15 mouse cellular contexts compared by ENCODE assay signal in the genomic region with DNA sequence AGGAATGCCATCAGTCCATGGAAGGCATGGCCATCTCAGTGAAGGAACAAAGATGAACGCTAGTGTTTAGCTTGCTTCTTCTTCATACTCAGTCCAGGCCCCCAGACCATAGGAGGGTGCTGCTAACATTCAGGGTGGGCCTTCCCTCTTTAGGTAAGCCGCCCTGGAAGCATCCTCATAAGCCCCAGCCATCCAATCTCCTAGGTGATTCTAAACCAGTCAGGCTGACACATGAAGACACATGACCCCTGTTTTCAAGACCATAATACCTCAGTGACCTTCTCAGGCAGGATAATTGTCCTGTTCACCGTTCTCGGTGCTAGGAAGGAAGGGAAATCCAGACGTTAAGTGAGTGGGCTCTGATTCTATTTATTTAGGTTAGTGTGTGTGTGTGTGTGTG.
DNase-seq lines count a peak whose midpoint lies in the region; ATAC-seq and TF ChIP-seq lines count a peak whose summit lies in the region.
"Had no signal": no experiment of that assay in that cellular context is flagged by ENCODE, and none has a peak within 500 bp of the region (broad histone marks: within the 10 kb centered on the region; RNA-seq: fewer than 3 reads in every experiment).

No protein-coding gene starts in this region.

- peaks cover 46% of the 10 kb centered on the region for H3K4me1 ChIP-seq in heart, embryonic 10.5 days
- peaks cover 31% of the 10 kb centered on the region for H3K4me1 ChIP-seq in lung, embryonic 14.5 days (ENCODE audit: insufficient read depth)
- H3K4me1 ChIP-seq in lung, adult 2 months (ENCODE audit: control insufficient read depth, insufficient read depth, low read length) = peaks cover 25% of the 10 kb centered on the region
- H3K4me1 ChIP-seq in heart, embryonic 15.5 days (replicated peaks) = peaks cover 49% of the 10 kb centered on the region

- no peaks in the 10 kb centered on the region for H3K79me2 ChIP-seq in myocyte (ENCODE audit: control insufficient read depth, insufficient read depth)

- WGBS in heart, embryonic 10.5 days = 61% methylated on average over 5 of the region's 5 CpGs
- WGBS in lung, embryonic 14.5 days = 77% methylated on average over 5 of the region's 5 CpGs
- WGBS in lung, adult 2 months = 65% methylated on average over 5 of the region's 5 CpGs
- WGBS in heart, embryonic 15.5 days = 68% methylated on average over 5 of the region's 5 CpGs

- peak overlapping the region; percentile 90 for H3K27ac ChIP-seq in heart, embryonic 10.5 days
- H3K27ac ChIP-seq in lung, embryonic 14.5 days (ENCODE audit: low read depth) = peak overlapping the region; percentile 97
- peak overlapping the region; percentile 97 for H3K27ac ChIP-seq in heart, embryonic 15.5 days

- no peak for TF ChIP-seq POLR2A in lung, adult 2 months (IDR thresholded peaks at IDR 0.05; ENCODE audit: borderline replicate concordance, extremely low read depth, low read depth, low read length)
- no peak for TF ChIP-seq POLR2A in myocyte (IDR thresholded peaks at IDR 0.05; ENCODE audit: insufficient read length, low read depth)

- no peaks in the 10 kb centered on the region for H3K27me3 ChIP-seq in heart, embryonic 10.5 days (ENCODE audit: insufficient read depth, poor library complexity, severe bottlenecking)
- H3K27me3 ChIP-seq in lung, embryonic 14.5 days (ENCODE audit: insufficient read depth, low read length) = no peaks in the 10 kb centered on the region
- no peaks in the 10 kb centered on the region for H3K27me3 ChIP-seq in heart, embryonic 15.5 days
- no peaks in the 10 kb centered on the region for H3K27me3 ChIP-seq in myocyte (ENCODE audit: control insufficient read depth, insufficient read depth, insufficient read length)
- H3K27me3 ChIP-seq: megakaryocyte, embryonic 14.5 days had no signal

- no peak overlapping the region for H3K9ac ChIP-seq in lung, embryonic 14.5 days
- H3K9ac ChIP-seq in heart, embryonic 15.5 days = no peak overlapping the region

- ATAC-seq in lung, embryonic 14.5 days (ENCODE audit: insufficient read depth) = no peak
- no peak for ATAC-seq in heart, embryonic 15.5 days (replicated peaks; ENCODE audit: insufficient number of reproducible peaks, insufficient read depth, low FRiP score, low read depth)
- ATAC-seq: activated CD4-positive, CD25-positive, alpha-beta regulatory T cell, adult 4 months; forebrain, postnatal 0 days; hindbrain, postnatal 0 days had no signal

- no peaks in the 10 kb centered on the region for H3K9me3 ChIP-seq in heart, embryonic 10.5 days
- H3K9me3 ChIP-seq in lung, embryonic 14.5 days (ENCODE audit: low read depth, low read length) = no peaks in the 10 kb centered on the region
- H3K9me3 ChIP-seq in heart, embryonic 15.5 days (replicated peaks) = no peaks in the 10 kb centered on the region
- H3K9me3 ChIP-seq: megakaryocyte, embryonic 14.5 days had no signal

- DNase-seq in heart, embryonic 10.5 days (ENCODE audit: low spot score) = no peak
- DNase-seq in heart, adult 8-10 months (ENCODE audit: low spot score) = no peak
- DNase-seq in lung, embryonic 14.5 days = no peak
- DNase-seq in lung, adult 2 months = no peak
- no peak for DNase-seq in yolk sac, embryonic 10.5 days (ENCODE audit: low spot score)
- DNase-seq in retina, embryonic 14.5 days (ENCODE audit: low spot score) = no peak
- DNase-seq: cerebellum, adult 9-11 months; forebrain, postnatal 0 days; gastrocnemius, postnatal 36 days; left cerebral cortex, postnatal 4 days had no signal

- no peak overlapping the region for H3ac ChIP-seq in myocyte (ENCODE audit: control insufficient read depth, insufficient read length)

- peak overlapping the region; percentile 73 for H3K4me2 ChIP-seq in lung, embryonic 14.5 days
- no peak overlapping the region; the same call in 1 of the 2 replicates for H3K4me2 ChIP-seq in heart, embryonic 15.5 days
- H3K4me2 ChIP-seq in myocyte (ENCODE audit: low read depth) = peak overlapping the region; percentile 95

- no peak for TF ChIP-seq CTCF in lung, embryonic 14.5 days (IDR thresholded peaks at IDR 0.05; ENCODE audit: low read depth)
- TF ChIP-seq CTCF in lung, adult 2 months (IDR thresholded peaks at IDR 0.05; ENCODE audit: insufficient read depth, low read length) = no peak

- peak overlapping the region; percentile 56; the same call in 1 of the 2 replicates for H3K4me3 ChIP-seq in heart, embryonic 10.5 days
- H3K4me3 ChIP-seq in lung, embryonic 14.5 days (ENCODE audit: low read depth, low read length) = no peak overlapping the region
- H3K4me3 ChIP-seq in lung, adult 2 months (replicated peaks; ENCODE audit: extremely low read depth, low read depth, low read length) = no peak overlapping the region
- no peak overlapping the region for H3K4me3 ChIP-seq in heart, embryonic 15.5 days
- H3K4me3 ChIP-seq in myocyte = peak overlapping the region; percentile 8

- H3K36me3 ChIP-seq in heart, embryonic 10.5 days = no peaks in the 10 kb centered on the region
- no peaks in the 10 kb centered on the region for H3K36me3 ChIP-seq in lung, embryonic 14.5 days (ENCODE audit: insufficient read depth)
- no peaks in the 10 kb centered on the region for H3K36me3 ChIP-seq in heart, embryonic 15.5 days
- no peaks in the 10 kb centered on the region for H3K36me3 ChIP-seq in myocyte (ENCODE audit: control insufficient read depth, insufficient read depth)

TF ChIP-seq in myocyte, 11 proteins besides CTCF, POLR2A, EP300 and RAD21:
- no peak for TF ChIP-seq USF1 (IDR thresholded peaks at IDR 0.05; ENCODE audit: low read depth)
- TF ChIP-seq MAX (IDR thresholded peaks at IDR 0.05; ENCODE audit: low read depth) = no peak
- TF ChIP-seq CEBPB (IDR thresholded peaks at IDR 0.05; ENCODE audit: insufficient read depth, poor library complexity, severe bottlenecking) = no peak
- TF ChIP-seq MYOG (IDR thresholded peaks at IDR 0.05; ENCODE audit: control insufficient read depth in 1 of 3, insufficient read depth in 1 of 3, insufficient read length in 2 of 3, low read depth in 2 of 3) = no peak
- TF ChIP-seq TCF3 (IDR thresholded peaks at IDR 0.05; ENCODE audit: insufficient read length, low read depth) = no peak
- TF ChIP-seq MYOD1 (IDR thresholded peaks at IDR 0.05; ENCODE audit: control insufficient read depth in 1 of 3, insufficient read length in 2 of 3, low read depth in 2 of 3) = no peak
- TF ChIP-seq REST (IDR thresholded peaks at IDR 0.05; ENCODE audit: insufficient read depth, insufficient read length) = no peak
- no peak for TF ChIP-seq E2F4 (IDR thresholded peaks at IDR 0.05; ENCODE audit: insufficient read depth)
- TF ChIP-seq POLR2AphosphoS2 (IDR thresholded peaks at IDR 0.05; ENCODE audit: insufficient read length, low read depth) = no peak
TF ChIP-seq in myocyte: peak in this region for 0.

Comparison
In these comparisons a context has a peak if more than half of its experiments do, and no peak if none do; other contexts are left out.
1. H3K4me3 ChIP-seq: peak in heart, embryonic 10.5 days (single experiment) and myocyte (single experiment); none in lung, embryonic 14.5 days (single experiment), lung, adult 2 months (single experiment) and heart, embryonic 15.5 days (single experiment).
2. Peak in every context shown above with its lines, with median percentiles within 50 percentile points of each other: H3K27ac ChIP-seq.